Mouse (Mus musculus) activated CD4-positive, CD25-positive, alpha-beta regulatory T cell, adult 9 weeks (primary cell): ENCODE data around the gene Fam185a. TPM values are rescaled to one million over a fixed set of nuclear protein-coding genes. Genes with fewer than 3 reads are reported as not detected.

ENCODE experiments used
- polyA plus RNA-seq: library from polyadenylated mRNA; unstranded; fragments of 100-300 nt; shearing (Covaris generic); gene quantifications from one replicate; pipeline ENCODE4 v1.2.1, GENCODE M21; 2017

Fam185a gene
- 3.2 TPM for polyA plus RNA-seq

GRCm38 (mm10) chr5:21424614-21425602 lies at the start of gene Fam185a, which contains the start of gene Ccdc146:
Gene Fam185a (plus strand): TSS chr5:21424958.
Gene Ccdc146 (minus strand): TSS chr5:21424677.

Other genes with a start within 250 kb of the Fam185a start
- gene Gsap, start 238.7 kb upstream of the Fam185a start, polyA plus RNA-seq = 44.8 TPM
- gene Fgl2, start 52.3 kb upstream of the Fam185a start, polyA plus RNA-seq = 58.0 TPM
- 0.11 TPM for gene Ccdc146, start 281 bp upstream of the Fam185a start, polyA plus RNA-seq
- gene Lrrc17, start 118.6 kb downstream of the Fam185a start, polyA plus RNA-seq = not detected
- not detected for gene Fbxl13, start 220.7 kb downstream of the Fam185a start, polyA plus RNA-seq
- 26.7 TPM for gene Armc10, start 220.9 kb downstream of the Fam185a start, polyA plus RNA-seq